Mouse (Mus musculus) spleen, adult 2 months (tissue): ENCODE data around the gene Mat2a. TPM values are rescaled to one million over a fixed set of nuclear protein-coding genes. Genes with fewer than 3 reads are reported as not detected.

ENCODE experiments used
- DNase-seq, 2 experiments: peaks; one replicate each; pipeline versions ENCODE4 v3.0.0 to v3.0.0-alpha.2; 2012 to 2021; ENCODE audit warnings: low spot score in 2 of 2, low read depth in 1 of 2
- H3K27ac ChIP-seq: fragments of 200-500 bp; 2 replicates; pipeline ENCODE4 v1.5.1; 2012; ENCODE audit warnings: low read length, inconsistent platforms; ENCODE audit not compliant: insufficient read depth
- H3K27me3 ChIP-seq: fragments of 200-500 bp; 2 replicates; pipeline ENCODE4 v1.6.1; 2012; ENCODE audit warnings: mild to moderate bottlenecking, moderate library complexity, low read length, inconsistent platforms; ENCODE audit not compliant: control insufficient read depth, insufficient read depth
- H3K36me3 ChIP-seq: fragments of 200-500 bp; 2 replicates; pipeline ENCODE4 v1.6.1; 2012; ENCODE audit warnings: mild to moderate bottlenecking, low read length, inconsistent platforms; ENCODE audit not compliant: control insufficient read depth, insufficient read depth
- H3K4me1 ChIP-seq: fragments of 200-500 bp; 2 replicates; pipeline ENCODE4 v1.6.1; 2011; ENCODE audit warnings: inconsistent platforms; ENCODE audit not compliant: control insufficient read depth, insufficient read depth, insufficient read length
- H3K4me3 ChIP-seq: fragments of 200-500 bp; 2 replicates; pipeline ENCODE4 v1.5.1; 2011; ENCODE audit warnings: mild to moderate bottlenecking, inconsistent platforms; ENCODE audit not compliant: insufficient read depth, insufficient read length; ENCODE audit errors: extremely low read depth
- CTCF ChIP-seq: fragments of 200-500 bp; IDR thresholded peaks from 2 replicates; pipeline ENCODE4 v1.5.1; 2011; ENCODE audit warnings: mild to moderate bottlenecking, inconsistent platforms; ENCODE audit not compliant: insufficient read depth, insufficient read length, insufficient replicate concordance; ENCODE audit errors: extremely low read depth
- POLR2A ChIP-seq: fragments of 200-500 bp; IDR thresholded peaks from 2 replicates; pipeline ENCODE4 v1.6.1; 2011; ENCODE audit warnings: low read depth, low read length, inconsistent platforms
- WGBS: fragments of 180-500 bp; shearing (Covaris S2); methylation state at CpG from one replicate; pipeline ENCODE4 v1.1.7; 2018; 5-methylcytosine and 5-hydroxymethylcytosine counted together
- polyA plus RNA-seq: library from polyadenylated mRNA; depleted of rRNA; stranded (reverse); fragments of >200 nt; gene quantifications from 2 replicates; pipeline ENCODE4 v1.2.3, GENCODE M21; 2012

The Mat2a gene
- polyA plus RNA-seq, 1 experiment = 45.0 TPM

GRCm38 (mm10) chr6:72429061-72429842 is 10.1 kb downstream of the Mat2a start:
- no peaks in the 10 kb centered on the region for H3K4me1 ChIP-seq
- H3K36me3 ChIP-seq = peaks cover 35% of the 10 kb centered on the region
- no peak for DNase-seq
- H3K27me3 ChIP-seq = no peaks in the 10 kb centered on the region
- no peak overlapping the region for H3K4me3 ChIP-seq
- no peak for TF ChIP-seq CTCF
- no peak for TF ChIP-seq POLR2A
- 89% methylated on average over 21 of the region's 21 CpGs for WGBS
- H3K27ac ChIP-seq = no peak overlapping the region

GRCm38 (mm10) chr6:72428036-72428435 is 11.3 kb downstream of the Mat2a start:
- TF ChIP-seq POLR2A = no peak
- TF ChIP-seq CTCF = peak; percentile 77; the same call in 1 of the 2 replicates
- H3K4me1 ChIP-seq = no peaks in the 10 kb centered on the region
- H3K27me3 ChIP-seq = no peaks in the 10 kb centered on the region
- no peak overlapping the region for H3K4me3 ChIP-seq
- 52% methylated on average over 8 of the region's 8 CpGs for WGBS
- peak; percentile 57 to 70 for DNase-seq
- H3K36me3 ChIP-seq = peaks cover 34% of the 10 kb centered on the region
- H3K27ac ChIP-seq = no peak overlapping the region

- no peak overlapping the region for H3K27ac ChIP-seq
- H3K4me3 ChIP-seq = no peak overlapping the region
- H3K4me1 ChIP-seq = no peaks in the 10 kb centered on the region
- H3K36me3 ChIP-seq = peaks cover 24% of the 10 kb centered on the region
- TF ChIP-seq POLR2A (no peak), CTCF (no peak)
- DNase-seq = no peak
- H3K27me3 ChIP-seq = no peaks in the 10 kb centered on the region
- WGBS = 95% methylated on average over 11 of the region's 11 CpGs
These were observed 13.7 kb downstream of the Mat2a start for GRCm38 (mm10) chr6:72425646-72426045.

- no peak for TF ChIP-seq POLR2A
- no peak for TF ChIP-seq CTCF
- 93% methylated on average over 10 of the region's 10 CpGs for WGBS
- Histone ChIP-seq H3K27me3 (no peaks in the 10 kb centered on the region), H3K4me1 (no peaks in the 10 kb centered on the region), H3K27ac (no peak overlapping the region), H3K4me3 (no peak overlapping the region), H3K36me3 (peaks cover 20% of the 10 kb centered on the region)
- no peak for DNase-seq
These were observed 18.5 kb downstream of the Mat2a start for GRCm38 (mm10) chr6:72420901-72421300.

GRCm38 (mm10) chr6:72419806-72420205 is 19.6 kb downstream of the Mat2a start:
- H3K4me3 ChIP-seq = no peak overlapping the region
- no peak for DNase-seq
- H3K4me1 ChIP-seq = no peaks in the 10 kb centered on the region
- no peaks in the 10 kb centered on the region for H3K27me3 ChIP-seq
- TF ChIP-seq CTCF = no peak
- TF ChIP-seq POLR2A = no peak
- H3K27ac ChIP-seq = no peak overlapping the region
- H3K36me3 ChIP-seq = peaks cover 12% of the 10 kb centered on the region
- 91% methylated on average over 1 of the region's 1 CpGs for WGBS

- no peak for TF ChIP-seq POLR2A
- no peak for TF ChIP-seq CTCF
- Histone ChIP-seq H3K27ac (no peak overlapping the region), H3K27me3 (no peaks in the 10 kb centered on the region), H3K4me3 (no peak overlapping the region), H3K36me3 (peaks cover 5% of the 10 kb centered on the region), H3K4me1 (no peaks in the 10 kb centered on the region; the same call in 1 of the 2 replicates)
- WGBS = 88% methylated on average over 4 of the region's 4 CpGs
- no peak for DNase-seq
These were observed 21.1 kb downstream of the Mat2a start for GRCm38 (mm10) chr6:72418279-72418678.
